Mouse (Mus musculus): ENCODE data around the gene Lmod2.

The Lmod2 gene

GRCm38 (mm10) chr6:24642960-24643359 lies 45.4 kb downstream of the Lmod2 start:
- no peak for DNase-seq (ENCODE audit: low read depth, low spot score)

GRCm38 (mm10) chr6:24645346-24646053 lies 47.9 kb downstream of the Lmod2 start:
- no peak for DNase-seq (ENCODE audit: low read depth, low spot score)

GRCm38 (mm10) chr6:24647103-24647691 lies 49.6 kb downstream of the Lmod2 start:
- no peak for DNase-seq (ENCODE audit: low read depth, low spot score)

- no peak for DNase-seq (ENCODE audit: low read depth, low spot score)
These were observed 50.8 kb downstream of the Lmod2 start for GRCm38 (mm10) chr6:24648403-24648802.

GRCm38 (mm10) chr6:24650719-24651118 lies 53.2 kb downstream of the Lmod2 start:
- no peak for DNase-seq (ENCODE audit: low read depth, low spot score)

- no peak for DNase-seq (ENCODE audit: low read depth, low spot score)
These were observed 54.0 kb downstream of the Lmod2 start for GRCm38 (mm10) chr6:24651538-24651937.
